Mouse (Mus musculus) neural tube, embryonic 15.5 days (tissue): ENCODE data around the gene Rpl7l1. TPM values are rescaled to one million over a fixed set of nuclear protein-coding genes. Genes with fewer than 3 reads are reported as not detected.
A peak's percentile ranks its signal among the peaks of the same experiment; 100 is the strongest.
"Not testable (repeated sequence)": the region's sequence is repeated elsewhere in the genome, so short reads cannot be mapped to it uniquely, and the experiment has no call there.

Experiments
- ATAC-seq: fragments of 200-750 bp; cut with Nextera tagmentation; 2 replicates; pipeline ENCODE4 v1.8.0; 2017; ENCODE audit warnings: mild to moderate bottlenecking, moderate TSS enrichment, moderate library complexity; ENCODE audit not compliant: low FRiP score
- H3K27ac ChIP-seq: fragments of 300-500 bp; sonication (generic); replicated peaks from 2 replicates; pipeline ENCODE4 v1.5.1; 2015; ENCODE audit warnings: mild to moderate bottlenecking, inconsistent platforms
- H3K27me3 ChIP-seq: fragments of 300-500 bp; sonication (generic); replicated peaks from 2 replicates; pipeline ENCODE4 v1.6.1; 2015; ENCODE audit warnings: inconsistent platforms
- H3K36me3 ChIP-seq: fragments of 300-500 bp; sonication (generic); 2 replicates; pipeline ENCODE4 v1.6.1; 2015; ENCODE audit warnings: inconsistent platforms
- H3K4me1 ChIP-seq: fragments of 300-500 bp; sonication (generic); 2 replicates; pipeline ENCODE4 v1.6.1; 2015; ENCODE audit warnings: inconsistent platforms
- H3K4me2 ChIP-seq: fragments of 300-500 bp; sonication (generic); 2 replicates; pipeline ENCODE4 v1.6.1; 2015; ENCODE audit warnings: inconsistent platforms, mild to moderate bottlenecking, moderate library complexity
- H3K4me3 ChIP-seq: fragments of 300-500 bp; sonication (generic); replicated peaks from 2 replicates; pipeline ENCODE4 v1.5.1; 2015; ENCODE audit warnings: mild to moderate bottlenecking, inconsistent platforms
- H3K9ac ChIP-seq: fragments of 300-500 bp; sonication (generic); replicated peaks from 2 replicates; pipeline ENCODE4 v1.6.1; 2015; ENCODE audit warnings: mild to moderate bottlenecking, inconsistent platforms
- H3K9me3 ChIP-seq: fragments of 300-500 bp; sonication (generic); replicated peaks from 2 replicates; pipeline ENCODE4 v1.6.1; 2016; ENCODE audit warnings: inconsistent platforms
- WGBS: fragments of 180-500 bp; shearing (Covaris S2); methylation state at CpG from one replicate; pipeline ENCODE4 v1.1.7; 2015; ENCODE audit warnings: mixed read lengths; 5-methylcytosine and 5-hydroxymethylcytosine counted together
- polyA plus RNA-seq: library from polyadenylated mRNA; unstranded; fragments of >200 nt; fragmentation: Nextera tagmentation; extraction: Ambion mirVana; gene quantifications from 2 replicates; pipeline ENCODE4 v1.2.1, GENCODE M21; 2015

The Rpl7l1 gene
- polyA plus RNA-seq, 1 experiment from 2014 or later, result 77.2 TPM

DNA sequence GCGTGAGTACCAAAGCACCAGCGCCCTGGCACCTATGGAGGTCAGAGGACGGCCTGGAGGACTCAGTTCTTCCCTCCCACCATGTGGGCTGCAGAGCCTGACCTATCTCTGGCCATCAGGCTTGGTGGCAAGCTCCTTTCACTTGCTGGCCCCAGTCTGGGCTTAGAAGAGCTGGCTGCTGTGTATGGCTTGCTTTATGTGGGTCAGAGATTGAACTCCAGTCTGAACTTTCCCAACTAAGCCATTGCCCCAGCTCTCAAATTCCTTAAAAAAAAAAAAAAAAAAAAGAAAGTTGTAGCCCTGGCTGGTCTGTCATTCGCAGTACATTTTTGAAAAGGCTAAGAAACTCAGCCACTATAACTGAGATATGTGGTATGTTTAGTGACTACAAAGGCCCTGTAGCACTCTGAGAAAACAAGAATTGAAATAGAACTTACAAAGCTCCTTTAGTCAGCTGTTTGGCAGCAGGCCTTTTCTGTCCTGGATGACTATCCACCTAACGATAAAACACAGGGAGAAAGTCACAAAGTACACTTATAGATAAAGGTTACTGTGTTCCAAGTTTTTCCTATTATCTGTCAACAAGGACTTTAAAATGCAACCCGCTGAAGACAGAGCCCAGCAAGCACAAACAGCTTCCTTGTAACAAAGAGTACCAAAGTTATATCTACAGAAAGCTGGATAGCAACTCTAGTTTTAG lies 26.8 kb upstream of the Rpl7l1 start:
- no peak for ATAC-seq
- Histone ChIP-seq H3K27ac (no peak overlapping the region), H3K4me3 (no peak overlapping the region), H3K4me2 (no peak overlapping the region), H3K4me1 (no peaks in the 10 kb centered on the region), H3K27me3 (no peaks in the 10 kb centered on the region), H3K9me3 (no peaks in the 10 kb centered on the region), H3K9ac (no peak overlapping the region), H3K36me3 (peaks cover 74% of the 10 kb centered on the region)
- WGBS, result 82% methylated on average over 6 of the region's 6 CpGs

- H3K4me1 ChIP-seq, result no peaks in the 10 kb centered on the region
- no peaks in the 10 kb centered on the region for H3K9me3 ChIP-seq
- no peak overlapping the region for H3K4me2 ChIP-seq
- no peak for ATAC-seq
- H3K9ac ChIP-seq, result no peak overlapping the region
- H3K27me3 ChIP-seq, result no peaks in the 10 kb centered on the region
- no peak overlapping the region for H3K27ac ChIP-seq
- 91% methylated on average over 10 of the region's 10 CpGs for WGBS
- no peak overlapping the region for H3K4me3 ChIP-seq
- H3K36me3 ChIP-seq, result peaks cover 76% of the 10 kb centered on the region
These were observed 25.9 kb upstream of the Rpl7l1 start for GRCm38 (mm10) chr17:46808376-46808775.

DNA sequence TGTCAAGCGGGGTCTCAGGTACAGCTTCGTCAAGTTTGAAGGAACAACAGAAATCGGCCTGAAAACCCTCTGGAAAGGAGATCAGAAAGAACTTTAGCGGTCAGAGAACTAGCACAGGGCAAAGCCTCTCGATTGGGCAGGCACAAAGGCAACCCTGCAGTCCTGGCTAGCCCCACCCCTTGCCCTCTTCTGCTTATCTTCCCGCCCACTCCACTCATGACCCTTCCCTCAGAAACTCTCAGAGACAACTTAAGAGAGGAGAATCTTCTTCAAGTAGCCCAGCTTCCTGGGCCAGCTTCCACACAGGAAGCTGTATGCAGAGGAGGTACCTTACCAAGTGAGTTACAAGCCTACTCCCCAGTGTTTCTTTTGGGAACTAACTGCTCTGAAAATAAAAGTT lies 19.3 kb upstream of the Rpl7l1 start:
- Histone ChIP-seq H3K4me1 (no peaks in the 10 kb centered on the region), H3K27me3 (no peaks in the 10 kb centered on the region), H3K9ac (no peak overlapping the region), H3K27ac (no peak overlapping the region), H3K9me3 (no peaks in the 10 kb centered on the region), H3K4me2 (no peak overlapping the region), H3K36me3 (peaks cover 63% of the 10 kb centered on the region), H3K4me3 (no peak overlapping the region)
- WGBS, result 88% methylated on average over 6 of the region's 6 CpGs
- ATAC-seq, result no peak

GRCm38 (mm10) chr17:46799680-46800079 lies 17.2 kb upstream of the Rpl7l1 start:
- 82% methylated on average over 10 of the region's 10 CpGs for WGBS
- no peaks in the 10 kb centered on the region for H3K4me1 ChIP-seq
- no peak overlapping the region for H3K4me3 ChIP-seq
- H3K36me3 ChIP-seq, result peaks cover 47% of the 10 kb centered on the region
- H3K9me3 ChIP-seq, result no peaks in the 10 kb centered on the region
- no peak overlapping the region for H3K4me2 ChIP-seq
- no peak overlapping the region for H3K9ac ChIP-seq
- no peaks in the 10 kb centered on the region for H3K27me3 ChIP-seq
- no peak for ATAC-seq
- H3K27ac ChIP-seq, result no peak overlapping the region

DNA sequence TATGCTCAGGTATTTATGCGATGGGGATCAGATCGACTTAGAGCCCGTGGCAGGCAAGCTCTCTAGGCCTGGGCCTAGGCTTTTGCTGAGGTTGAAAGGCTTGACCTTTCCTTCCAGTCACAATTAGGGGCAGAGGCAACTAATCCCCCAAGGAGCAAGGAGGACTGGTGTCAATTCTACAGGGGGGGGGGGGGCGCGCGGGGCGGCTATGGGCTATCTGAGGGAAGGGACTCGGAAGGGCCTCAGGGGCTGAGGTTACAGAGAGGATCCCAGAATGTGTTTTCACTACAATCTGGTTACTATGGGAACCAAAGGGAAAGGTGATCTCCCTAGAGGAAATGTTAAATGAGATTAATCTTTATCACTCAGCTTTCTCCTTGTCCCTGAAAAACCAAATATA lies 14.9 kb upstream of the Rpl7l1 start:
- Histone ChIP-seq H3K4me2 (no peak overlapping the region), H3K9me3 (no peaks in the 10 kb centered on the region)

DNA sequence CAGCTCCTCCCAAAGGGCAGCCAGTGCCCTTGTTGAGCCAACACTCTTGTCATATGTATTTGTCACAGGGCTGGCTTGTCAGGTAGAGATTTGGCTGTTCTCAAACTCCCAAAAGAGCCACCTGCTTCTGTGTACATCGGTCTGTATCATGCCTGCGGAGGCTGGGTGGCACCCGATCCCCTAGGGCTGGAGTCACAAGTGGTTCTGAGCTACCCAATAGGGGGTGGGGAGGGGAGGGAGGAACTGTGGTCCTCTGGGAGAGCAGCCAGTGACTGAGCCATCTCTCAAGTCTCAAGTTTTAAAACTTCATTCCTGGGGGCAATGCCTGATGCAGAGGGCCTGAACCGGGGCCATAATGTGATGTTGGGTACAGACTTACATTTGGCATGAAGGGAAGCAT lies 14.3 kb upstream of the Rpl7l1 start:
- no peaks in the 10 kb centered on the region for H3K9me3 ChIP-seq
- no peak overlapping the region for H3K4me3 ChIP-seq
- no peak overlapping the region for H3K9ac ChIP-seq
- no peaks in the 10 kb centered on the region for H3K27me3 ChIP-seq
- ATAC-seq, result no peak
- peaks cover 29% of the 10 kb centered on the region for H3K36me3 ChIP-seq
- H3K4me2 ChIP-seq, result no peak overlapping the region
- 92% methylated on average over 4 of the region's 4 CpGs for WGBS
- no peak overlapping the region for H3K27ac ChIP-seq
- no peaks in the 10 kb centered on the region for H3K4me1 ChIP-seq

More for the DNA sequence above, 14.9 kb upstream of the Rpl7l1 start:
- Histone ChIP-seq H3K4me1 (no peaks in the 10 kb centered on the region), H3K27me3 (no peaks in the 10 kb centered on the region), H3K9ac (no peak overlapping the region), H3K36me3 (peaks cover 35% of the 10 kb centered on the region), H3K4me3 (no peak overlapping the region), H3K27ac (no peak overlapping the region)
- no peak for ATAC-seq
- WGBS, result 76% methylated on average over 8 of the region's 8 CpGs

DNA sequence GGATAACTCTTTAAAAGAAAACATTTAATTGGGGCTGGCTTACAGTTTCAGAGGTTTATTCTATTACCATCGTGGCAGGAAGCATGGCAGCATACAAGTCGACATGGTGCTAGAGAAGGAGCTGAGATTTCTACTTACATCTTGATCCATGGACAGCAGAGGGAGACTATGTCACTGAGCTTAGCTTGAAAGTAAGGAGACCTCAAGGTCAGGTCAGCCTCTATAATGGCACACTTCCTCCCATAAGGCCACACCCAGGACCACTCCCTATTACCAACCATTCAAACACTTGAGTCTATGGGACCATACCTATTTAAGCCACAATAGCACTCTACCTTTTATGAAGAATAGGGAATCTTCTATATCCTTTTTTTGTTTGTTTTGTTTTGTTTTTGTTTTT lies 10.5 kb upstream of the Rpl7l1 start:
- Histone ChIP-seq H3K4me1 (no peaks in the 10 kb centered on the region), H3K27me3 (no peaks in the 10 kb centered on the region), H3K4me3 (no peak overlapping the region), H3K36me3 (no peaks in the 10 kb centered on the region), H3K27ac (no peak overlapping the region), H3K9me3 (no peaks in the 10 kb centered on the region), H3K9ac (no peak overlapping the region), H3K4me2 (no peak overlapping the region)
- ATAC-seq, result no peak
- 83% methylated on average over 2 of the region's 2 CpGs for WGBS

DNA sequence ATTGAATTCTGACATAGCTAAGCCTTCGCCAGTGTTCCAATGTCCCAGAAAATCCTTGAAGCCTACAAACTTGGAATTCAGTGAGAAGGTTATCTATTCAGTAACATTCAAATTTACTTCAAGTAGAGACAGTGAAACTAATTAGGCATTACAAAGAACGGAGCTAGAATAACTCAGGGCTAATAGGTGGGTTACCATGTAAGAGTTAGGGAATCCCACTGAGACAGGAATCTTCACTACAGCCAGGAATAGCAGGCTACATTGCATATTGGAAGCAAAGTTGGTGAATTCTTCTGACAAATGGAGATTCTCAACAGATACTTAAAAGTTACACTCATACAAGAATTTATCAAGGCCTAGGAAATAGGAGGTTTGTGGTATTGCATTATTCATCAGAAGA lies 5.5 kb upstream of the Rpl7l1 start:
- ATAC-seq, H3K9me3 ChIP-seq, H3K9ac ChIP-seq, H3K4me1 ChIP-seq, H3K4me3 ChIP-seq, H3K4me2 ChIP-seq, H3K27ac ChIP-seq, H3K36me3 ChIP-seq, H3K27me3 ChIP-seq: not testable (repeated sequence)
- WGBS, result 53% methylated on average over 2 of the region's 2 CpGs

GRCm38 (mm10) chr17:46786952-46787351 lies 4.5 kb upstream of the Rpl7l1 start:
- Histone ChIP-seq H3K27ac (no peak overlapping the region), H3K9me3 (no peaks in the 10 kb centered on the region), H3K4me2 (no peak overlapping the region), H3K36me3 (no peaks in the 10 kb centered on the region), H3K27me3 (no peaks in the 10 kb centered on the region), H3K4me3 (no peak overlapping the region), H3K9ac (no peak overlapping the region), H3K4me1 (no peaks in the 10 kb centered on the region)
- ATAC-seq, result no peak
- 92% methylated on average over 5 of the region's 5 CpGs for WGBS

- Histone ChIP-seq H3K9ac (no peak overlapping the region), H3K27me3 (no peaks in the 10 kb centered on the region), H3K4me2 (peak overlapping the region; percentile 62), H3K9me3 (no peaks in the 10 kb centered on the region), H3K36me3 (peaks cover 26% of the 10 kb centered on the region), H3K4me1 (peaks cover 19% of the 10 kb centered on the region), H3K4me3 (peak overlapping the region; percentile 67), H3K27ac (peak overlapping the region; percentile 89)
- WGBS, result 78% methylated on average over 2 of the region's 2 CpGs
- no peak for ATAC-seq
These were observed 722 bp upstream of the Rpl7l1 start for GRCm38 (mm10) chr17:46783222-46783565.

GRCm38 (mm10) chr17:46781876-46782275 lies 596 bp downstream of the Rpl7l1 start:
- Histone ChIP-seq H3K4me3 (peak overlapping the region; percentile 67), H3K4me1 (peaks cover 19% of the 10 kb centered on the region), H3K27me3 (no peaks in the 10 kb centered on the region), H3K9ac (peak overlapping the region; percentile 80), H3K36me3 (peaks cover 39% of the 10 kb centered on the region), H3K27ac (peak overlapping the region; percentile 89), H3K4me2 (peak overlapping the region; percentile 62), H3K9me3 (no peaks in the 10 kb centered on the region)
- 5% methylated on average over 10 of the region's 11 CpGs for WGBS
- no peak; the same call in 1 of the 2 replicates for ATAC-seq

DNA sequence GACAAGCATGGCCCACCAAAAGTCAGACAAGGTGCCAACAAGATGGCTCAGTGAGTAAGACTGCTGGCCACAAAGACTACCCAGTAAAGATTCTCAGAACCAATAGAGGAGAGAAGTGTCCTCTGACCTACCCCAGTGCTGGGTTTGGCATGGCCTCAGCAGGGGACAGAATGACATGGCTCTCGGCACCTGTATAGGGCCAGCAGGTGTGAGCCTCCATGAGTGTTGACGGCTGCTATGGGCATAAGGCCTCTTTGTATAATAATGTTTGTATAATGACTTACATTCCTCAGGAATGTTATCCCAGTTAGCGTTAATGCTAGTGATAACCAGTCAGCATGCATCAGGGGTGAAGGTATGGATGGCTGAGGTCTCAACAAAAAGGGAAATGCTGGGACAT lies 6.4 kb downstream of the Rpl7l1 start:
- no peak for ATAC-seq
- H3K4me2 ChIP-seq, result no peak overlapping the region
- no peaks in the 10 kb centered on the region for H3K9me3 ChIP-seq
- 83% methylated on average over 3 of the region's 3 CpGs for WGBS
- no peak overlapping the region for H3K9ac ChIP-seq
- H3K27me3 ChIP-seq, result no peaks in the 10 kb centered on the region
- H3K27ac ChIP-seq, result no peak overlapping the region
- H3K36me3 ChIP-seq, result peaks cover 62% of the 10 kb centered on the region
- H3K4me3 ChIP-seq, result no peak overlapping the region
- H3K4me1 ChIP-seq, result peaks cover 34% of the 10 kb centered on the region
